Mouse (Mus musculus) lung, postnatal 0 days (tissue): ENCODE data around the gene Hck. TPM values are rescaled to one million over a fixed set of nuclear protein-coding genes. Genes with fewer than 3 reads are reported as not detected.
A peak's percentile ranks its signal among the peaks of the same experiment; 100 is the strongest.

Experiments
- ATAC-seq: fragments of 200-750 bp; cut with Nextera tagmentation; 2 replicates; pipeline ENCODE4 v1.8.0; 2017; ENCODE audit warnings: moderate library complexity
- DNase-seq: peaks from one replicate; pipeline ENCODE4 v3.0.0-alpha.2; 2016; ENCODE audit warnings: low spot score
- H3K27ac ChIP-seq: fragments of 300-500 bp; sonication (generic); 2 replicates; pipeline ENCODE4 v1.5.1; 2014; ENCODE audit warnings: antibody characterized with exemption, mild to moderate bottlenecking, low read length, mixed read lengths
- H3K27me3 ChIP-seq: fragments of 300-500 bp; sonication (generic); replicated peaks from 2 replicates; pipeline ENCODE4 v1.6.1; 2014; ENCODE audit warnings: low read length, mixed read lengths; ENCODE audit not compliant: insufficient read depth
- H3K36me3 ChIP-seq: fragments of 300-500 bp; sonication (generic); 2 replicates; pipeline ENCODE4 v1.6.1; 2014; ENCODE audit warnings: low read length, mixed read lengths; ENCODE audit not compliant: insufficient read depth
- H3K4me1 ChIP-seq: fragments of 300-500 bp; sonication (generic); 2 replicates; pipeline ENCODE4 v1.6.1; 2014; ENCODE audit warnings: antibody characterized with exemption, low read depth, low read length, mixed read lengths; ENCODE audit not compliant: insufficient read depth
- H3K4me2 ChIP-seq: fragments of 300-500 bp; sonication (generic); replicated peaks from 2 replicates; pipeline ENCODE4 v1.6.1; 2014; ENCODE audit warnings: low read depth, mild to moderate bottlenecking, low read length, moderate library complexity, mixed read lengths
- H3K4me3 ChIP-seq: fragments of 300-500 bp; sonication (generic); 2 replicates; pipeline ENCODE4 v1.5.1; 2014; ENCODE audit warnings: low read depth, low read length
- H3K9ac ChIP-seq: fragments of 300-500 bp; sonication (generic); replicated peaks from 2 replicates; pipeline ENCODE4 v1.6.1; 2014; ENCODE audit warnings: low read depth, mild to moderate bottlenecking
- H3K9me3 ChIP-seq: fragments of 300-500 bp; sonication (generic); 2 replicates; pipeline ENCODE4 v1.6.1; 2016; ENCODE audit warnings: low read length, mixed read lengths
- CTCF ChIP-seq: IDR thresholded peaks from 2 replicates; pipeline ENCODE4 v1.5.1; 2016; ENCODE audit warnings: antibody characterized with exemption, mild to moderate bottlenecking
- EP300 ChIP-seq: IDR thresholded peaks from 2 replicates; pipeline ENCODE4 v1.6.1; 2016; ENCODE audit warnings: antibody characterized with exemption, mild to moderate bottlenecking, control low read depth
- WGBS: fragments of 180-500 bp; shearing (Covaris S2); extraction: QIAGEN DNeasy Blood & Tissue Kit; methylation state at CpG from one replicate; pipeline ENCODE4 v1.1.7; 2014; 5-methylcytosine and 5-hydroxymethylcytosine counted together
- polyA plus RNA-seq: library from polyadenylated mRNA; unstranded; fragments of >200 nt; fragmentation: Nextera tagmentation; extraction: Ambion mirVana; gene quantifications from 2 replicates; pipeline ENCODE4 v1.2.1, GENCODE M21; 2015

Hck gene
- polyA plus RNA-seq = 37.1 and 59.4 TPM in 2 replicates

- peak within 1 kb of the TSS; percentile 43; the same call in 1 of the 2 replicates for H3K27ac ChIP-seq
These were observed at the start of gene Hck for GRCm38 (mm10) chr2:153108313-153109264. Hck (plus strand) TSS chr2:153108468.

GRCm38 (mm10) chr2:153060216-153060615 lies 48.1 kb upstream of the Hck start:
- DNase-seq = no peak

More at GRCm38 (mm10) chr2:153108313-153109264, at the start of gene Hck:
- peak; percentile 95 for ATAC-seq
- Histone ChIP-seq H3K9ac (peak within 1 kb of the TSS; percentile 19; the same call in 1 of the 2 replicates), H3K36me3 (no peaks in the 10 kb centered on the region), H3K4me3 (peak within 1 kb of the TSS; percentile 41), H3K4me1 (no peaks in the 10 kb centered on the region; the same call in 1 of the 2 replicates), H3K9me3 (no peaks in the 10 kb centered on the region), H3K27me3 (peaks cover 21% of the 10 kb centered on the region), H3K4me2 (peak within 1 kb of the TSS; percentile 67)
- no peak for TF ChIP-seq CTCF
- peak; percentile 51 for TF ChIP-seq EP300
- peak; percentile 81 for DNase-seq
- 3% methylated on average over 42 of the region's 52 CpGs for WGBS

GRCm38 (mm10) chr2:153063394-153063793 lies 44.9 kb upstream of the Hck start:
- no peak overlapping the region for H3K27ac ChIP-seq
- H3K4me2 ChIP-seq = no peak overlapping the region
- no peak overlapping the region for H3K9ac ChIP-seq
- H3K9me3 ChIP-seq = no peaks in the 10 kb centered on the region
- no peaks in the 10 kb centered on the region for H3K4me1 ChIP-seq
- no peak for TF ChIP-seq CTCF
- no peak for TF ChIP-seq EP300
- no peak overlapping the region for H3K4me3 ChIP-seq
- ATAC-seq = no peak
- DNase-seq = no peak
- H3K27me3 ChIP-seq = no peaks in the 10 kb centered on the region; the same call in 1 of the 2 replicates
- no peaks in the 10 kb centered on the region for H3K36me3 ChIP-seq
- WGBS = 60% methylated on average over 3 of the region's 3 CpGs

More at GRCm38 (mm10) chr2:153060216-153060615, 48.1 kb upstream of the Hck start:
- H3K4me2 ChIP-seq = no peak overlapping the region
- no peak overlapping the region for H3K27ac ChIP-seq
- no peak overlapping the region for H3K4me3 ChIP-seq
- no peak overlapping the region for H3K9ac ChIP-seq
- no peaks in the 10 kb centered on the region for H3K9me3 ChIP-seq
- TF ChIP-seq CTCF (no peak), EP300 (peak; percentile 70)
- no peaks in the 10 kb centered on the region for H3K36me3 ChIP-seq
- H3K4me1 ChIP-seq = no peaks in the 10 kb centered on the region
- no peak for ATAC-seq
- 67% methylated on average over 7 of the region's 7 CpGs for WGBS
- no peaks in the 10 kb centered on the region for H3K27me3 ChIP-seq

- ATAC-seq (no peak), DNase-seq (no peak)
- no peaks in the 10 kb centered on the region; the same call in 1 of the 2 replicates for H3K27me3 ChIP-seq
- H3K36me3 ChIP-seq = no peaks in the 10 kb centered on the region
- no peak overlapping the region for H3K9ac ChIP-seq
- no peaks in the 10 kb centered on the region for H3K9me3 ChIP-seq
- no peak overlapping the region for H3K4me3 ChIP-seq
- peak overlapping the region; percentile 40 for H3K27ac ChIP-seq
- no peak for TF ChIP-seq EP300
- no peak for TF ChIP-seq CTCF
- WGBS = 58% methylated on average over 9 of the region's 9 CpGs
- H3K4me2 ChIP-seq = no peak overlapping the region
- H3K4me1 ChIP-seq = no peaks in the 10 kb centered on the region
These were observed 43.9 kb upstream of the Hck start for GRCm38 (mm10) chr2:153064190-153064970.

- peak within 1 kb of the TSS; percentile 21 for H3K4me3 ChIP-seq
- no peaks in the 10 kb centered on the region for H3K36me3 ChIP-seq
- no peaks in the 10 kb centered on the region for H3K9me3 ChIP-seq
- 34% methylated on average over 12 of the region's 12 CpGs for WGBS
- H3K4me1 ChIP-seq = no peaks in the 10 kb centered on the region
- H3K4me2 ChIP-seq = peak within 1 kb of the TSS; percentile 46
- H3K27me3 ChIP-seq = peaks cover 9% of the 10 kb centered on the region
- DNase-seq = peak; percentile 53
- H3K9ac ChIP-seq = 0 out of 2 replicates have a peak within 1 kb of the TSS, but pooled peaks have one; percentile 8
- ATAC-seq = peak; percentile 90
- no peak for TF ChIP-seq CTCF
- peak; percentile 88 for TF ChIP-seq EP300
- H3K27ac ChIP-seq = peak within 1 kb of the TSS; percentile 90
These were observed 42.3 kb upstream of the Hck start, which contains the start of gene Ccm2l for GRCm38 (mm10) chr2:153065747-153066508. Ccm2l (plus strand) TSS chr2:153065955.
